Mouse (Mus musculus): ENCODE results near the gene Olfr1049. TPM values are rescaled to one million over a fixed set of nuclear protein-coding genes. Genes with fewer than 3 reads are reported as not detected.
"Not testable (repeated sequence)": the region's sequence is repeated elsewhere in the genome, so short reads cannot be mapped to it uniquely, and the experiment has no call there.

Gene Olfr1049
- not detected in 2 replicates for total RNA-seq (2014; rRNA removed)
- not detected in 2 replicates for polyA plus RNA-seq (2015; fragmentation: Nextera tagmentation; extraction: Ambion mirVana)

GRCm38 (mm10) chr2:86258228-86258627 is at the start of gene Olfr1049:
Gene Olfr1049, minus strand, starts transcription at chr2:86258328.
- not testable (repeated sequence) for H3K4me3 ChIP-seq (ENCODE audit: low read length); H3K27me3 ChIP-seq (ENCODE audit: insufficient read depth, low read length); ATAC-seq; H3K4me1 ChIP-seq (ENCODE audit: insufficient read depth, low read length); DNase-seq (ENCODE audit: low spot score); H3K27ac ChIP-seq; H3K4me2 ChIP-seq (ENCODE audit: low read depth, low read length); H3K9me3 ChIP-seq (ENCODE audit: low read length); H3K36me3 ChIP-seq (ENCODE audit: insufficient read depth, low read length); H3K9ac ChIP-seq (replicated peaks; ENCODE audit: low read length)

GRCm38 (mm10) chr2:86292155-86292554 is 34.0 kb upstream of the Olfr1049 start, which contains the start of gene Olfr1052:
Gene Olfr1052, plus strand, starts transcription at chr2:86292455.
- no peaks in the 10 kb centered on the region for H3K27me3 ChIP-seq (ENCODE audit: insufficient read depth, low read length)
- TF ChIP-seq CTCF (IDR thresholded peaks at IDR 0.05; ENCODE audit: low read depth): no peak
- DNase-seq (ENCODE audit: low spot score): no peak
- no peak within 1 kb of the TSS for H3K27ac ChIP-seq
- no peak within 1 kb of the TSS for H3K4me3 ChIP-seq (ENCODE audit: low read length)
- no peaks in the 10 kb centered on the region for H3K4me1 ChIP-seq (ENCODE audit: insufficient read depth, low read length)
- no peak within 1 kb of the TSS for H3K9ac ChIP-seq (replicated peaks; ENCODE audit: low read length)
- H3K36me3 ChIP-seq (ENCODE audit: insufficient read depth, low read length): no peaks in the 10 kb centered on the region
- ATAC-seq: no peak
- H3K4me2 ChIP-seq (ENCODE audit: low read depth, low read length): no peak within 1 kb of the TSS
- H3K9me3 ChIP-seq (ENCODE audit: low read length): no peaks in the 10 kb centered on the region

- H3K4me2 ChIP-seq (ENCODE audit: low read depth, low read length); H3K36me3 ChIP-seq (ENCODE audit: insufficient read depth, low read length); H3K9me3 ChIP-seq (ENCODE audit: low read length); H3K27ac ChIP-seq; H3K9ac ChIP-seq (replicated peaks; ENCODE audit: low read length); H3K4me1 ChIP-seq (ENCODE audit: insufficient read depth, low read length); H3K4me3 ChIP-seq (ENCODE audit: low read length); H3K27me3 ChIP-seq (ENCODE audit: insufficient read depth, low read length); DNase-seq (ENCODE audit: low spot score); ATAC-seq: not testable (repeated sequence)
Observed at GRCm38 (mm10) chr2:86278988-86279387, 20.9 kb upstream of the Olfr1049 start, which contains the start of gene Olfr1051. Gene Olfr1051, minus strand, starts transcription at chr2:86279088.

GRCm38 (mm10) chr2:86240189-86240588 is 17.9 kb downstream of the Olfr1049 start, which contains the start of gene Olfr1048:
Gene Olfr1048, minus strand, starts transcription at chr2:86240289.
- no peak for DNase-seq (ENCODE audit: low spot score)
- H3K4me2 ChIP-seq (ENCODE audit: low read depth, low read length): no peak within 1 kb of the TSS
- TF ChIP-seq CTCF (IDR thresholded peaks at IDR 0.05; ENCODE audit: low read depth): no peak
- H3K4me1 ChIP-seq (ENCODE audit: insufficient read depth, low read length): no peaks in the 10 kb centered on the region
- H3K9me3 ChIP-seq (ENCODE audit: low read length): no peaks in the 10 kb centered on the region
- no peak within 1 kb of the TSS for H3K9ac ChIP-seq (replicated peaks; ENCODE audit: low read length)
- H3K4me3 ChIP-seq (ENCODE audit: low read length): no peak within 1 kb of the TSS
- ATAC-seq: no peak
- H3K27me3 ChIP-seq (ENCODE audit: insufficient read depth, low read length): no peaks in the 10 kb centered on the region
- no peaks in the 10 kb centered on the region for H3K36me3 ChIP-seq (ENCODE audit: insufficient read depth, low read length)
- H3K27ac ChIP-seq: no peak within 1 kb of the TSS

DNA sequence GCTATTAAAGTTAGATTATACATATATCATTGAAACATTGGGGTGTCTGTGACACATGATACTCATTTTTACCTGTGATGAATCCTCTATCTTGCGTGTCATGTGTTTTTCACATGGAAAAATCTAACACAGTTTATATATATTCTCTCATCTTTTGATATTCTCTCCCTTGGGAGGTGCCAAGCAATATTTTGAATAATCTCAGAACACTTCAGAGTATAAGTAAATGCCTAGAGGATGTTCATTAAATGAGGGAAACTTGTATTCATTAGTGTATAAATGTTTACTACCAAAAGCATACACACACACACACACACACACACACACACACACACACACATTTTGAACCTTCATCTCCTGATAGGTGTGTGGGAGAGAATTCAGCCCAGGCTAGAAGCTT is 26.8 kb downstream of the Olfr1049 start, which contains the start of gene Olfr1047:
Gene Olfr1047 (minus strand): TSS at position 101 of the 400 bp plus-strand sequence.
- Histone ChIP-seq H3K9me3 (ENCODE audit: low read length) (no peaks in the 10 kb centered on the region), H3K27ac (no peak within 1 kb of the TSS), H3K4me3 (ENCODE audit: low read length) (no peak within 1 kb of the TSS), H3K4me1 (ENCODE audit: insufficient read depth, low read length) (no peaks in the 10 kb centered on the region), H3K9ac (replicated peaks; ENCODE audit: low read length) (no peak within 1 kb of the TSS), H3K27me3 (ENCODE audit: insufficient read depth, low read length) (no peaks in the 10 kb centered on the region), H3K36me3 (ENCODE audit: insufficient read depth, low read length) (no peaks in the 10 kb centered on the region), H3K4me2 (ENCODE audit: low read depth, low read length) (no peak within 1 kb of the TSS)
- ATAC-seq: no peak
- 98% methylated on average over 1 of the region's 1 CpGs for WGBS
- TF ChIP-seq CTCF (IDR thresholded peaks at IDR 0.05; ENCODE audit: low read depth): no peak
- no peak for DNase-seq (ENCODE audit: low spot score)

DNA sequence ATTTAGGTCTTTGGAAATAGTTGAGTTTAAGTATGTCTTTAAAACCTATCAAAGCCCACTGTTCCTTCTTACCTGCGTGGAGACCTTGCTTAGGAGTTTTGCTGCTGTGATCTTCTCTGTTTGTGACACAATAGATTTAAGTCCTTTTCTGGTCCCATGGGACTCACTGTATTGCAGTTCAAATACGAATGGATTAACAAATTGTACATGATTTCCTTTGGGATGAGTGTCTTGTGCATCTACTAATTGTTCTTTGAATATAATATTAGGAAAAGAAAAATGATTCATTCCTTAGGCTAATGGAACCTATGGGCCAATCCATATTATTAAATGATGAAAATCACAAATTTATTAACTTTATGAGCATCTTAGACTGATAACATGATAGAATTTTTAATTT is 38.9 kb downstream of the Olfr1049 start, which contains the start of gene Olfr1046:
Gene Olfr1046 (minus strand): TSS at position 101 of the 400 bp plus-strand sequence.
- H3K4me3 ChIP-seq (ENCODE audit: low read length): no peak within 1 kb of the TSS
- TF ChIP-seq CTCF (IDR thresholded peaks at IDR 0.05; ENCODE audit: low read depth): no peak
- no peak within 1 kb of the TSS for H3K9ac ChIP-seq (replicated peaks; ENCODE audit: low read length)
- no peak for DNase-seq (ENCODE audit: low spot score)
- no peaks in the 10 kb centered on the region for H3K36me3 ChIP-seq (ENCODE audit: insufficient read depth, low read length)
- ATAC-seq: no peak
- H3K9me3 ChIP-seq (ENCODE audit: low read length): no peaks in the 10 kb centered on the region
- H3K4me2 ChIP-seq (ENCODE audit: low read depth, low read length): no peak within 1 kb of the TSS
- no peaks in the 10 kb centered on the region for H3K27me3 ChIP-seq (ENCODE audit: insufficient read depth, low read length)
- H3K4me1 ChIP-seq (ENCODE audit: insufficient read depth, low read length): no peaks in the 10 kb centered on the region
- H3K27ac ChIP-seq: no peak within 1 kb of the TSS
- WGBS: 74% methylated on average over 2 of the region's 2 CpGs

Other genes starting within 250 kb of the Olfr1049 start
- gene Olfr1033, start 237.7 kb downstream of the Olfr1049 start, total RNA-seq (2014; rRNA removed): 0.21 and 1.1 TPM in 2 replicates
- 0.29 and 1.6 TPM in 2 replicates for gene Olfr1033, start 237.7 kb downstream of the Olfr1049 start, polyA plus RNA-seq (2015; fragmentation: Nextera tagmentation; extraction: Ambion mirVana)
- 0.05 TPM in 1 of 2 replicates, not detected in the other for gene Olfr1034, start 212.5 kb downstream of the Olfr1049 start, total RNA-seq (2014; rRNA removed)
- 0.04 TPM in 1 of 2 replicates, not detected in the other for gene Olfr1034, start 212.5 kb downstream of the Olfr1049 start, polyA plus RNA-seq (2015; fragmentation: Nextera tagmentation; extraction: Ambion mirVana)
- not detected in 2 replicates for gene Olfr1036, start 184.3 kb downstream of the Olfr1049 start, total RNA-seq (2014; rRNA removed)
- not detected in 2 replicates for gene Olfr1036, start 184.3 kb downstream of the Olfr1049 start, polyA plus RNA-seq (2015; fragmentation: Nextera tagmentation; extraction: Ambion mirVana)
- gene Olfr1037, start 170.9 kb downstream of the Olfr1049 start, total RNA-seq (2014; rRNA removed): not detected in 2 replicates
- gene Olfr1037, start 170.9 kb downstream of the Olfr1049 start, polyA plus RNA-seq (2015; fragmentation: Nextera tagmentation; extraction: Ambion mirVana): not detected in 2 replicates
- not detected in 2 replicates for gene Olfr1039, start 122.4 kb downstream of the Olfr1049 start, total RNA-seq (2014; rRNA removed)
- not detected in 2 replicates for gene Olfr1039, start 122.4 kb downstream of the Olfr1049 start, polyA plus RNA-seq (2015; fragmentation: Nextera tagmentation; extraction: Ambion mirVana)
- gene Olfr1040, start 111.6 kb downstream of the Olfr1049 start, total RNA-seq (2014; rRNA removed): not detected in 2 replicates
- not detected in 2 replicates for gene Olfr1040, start 111.6 kb downstream of the Olfr1049 start, polyA plus RNA-seq (2015; fragmentation: Nextera tagmentation; extraction: Ambion mirVana)
- gene Olfr1042, start 96.5 kb downstream of the Olfr1049 start, total RNA-seq (2014; rRNA removed): not detected in 2 replicates
- not detected in 2 replicates for gene Olfr1042, start 96.5 kb downstream of the Olfr1049 start, polyA plus RNA-seq (2015; fragmentation: Nextera tagmentation; extraction: Ambion mirVana)
- gene Olfr1043, start 90.8 kb downstream of the Olfr1049 start, total RNA-seq (2014; rRNA removed): not detected in 2 replicates
- not detected in 2 replicates for gene Olfr1043, start 90.8 kb downstream of the Olfr1049 start, polyA plus RNA-seq (2015; fragmentation: Nextera tagmentation; extraction: Ambion mirVana)
- gene Olfr1044, start 80.5 kb downstream of the Olfr1049 start, total RNA-seq (2014; rRNA removed): not detected in 2 replicates
- gene Olfr1044, start 80.5 kb downstream of the Olfr1049 start, polyA plus RNA-seq (2015; fragmentation: Nextera tagmentation; extraction: Ambion mirVana): not detected in 2 replicates
- not detected in 2 replicates for gene Olfr52, start 72.6 kb downstream of the Olfr1049 start, total RNA-seq (2014; rRNA removed)
- gene Olfr52, start 72.6 kb downstream of the Olfr1049 start, polyA plus RNA-seq (2015; fragmentation: Nextera tagmentation; extraction: Ambion mirVana): not detected in 2 replicates
- not detected in 2 replicates for gene Olfr1045, start 55.3 kb downstream of the Olfr1049 start, total RNA-seq (2014; rRNA removed)
- not detected in 2 replicates for gene Olfr1045, start 55.3 kb downstream of the Olfr1049 start, polyA plus RNA-seq (2015; fragmentation: Nextera tagmentation; extraction: Ambion mirVana)
- gene Olfr1046, start 39.0 kb downstream of the Olfr1049 start, total RNA-seq (2014; rRNA removed): not detected in 2 replicates
- gene Olfr1046, start 39.0 kb downstream of the Olfr1049 start, polyA plus RNA-seq (2015; fragmentation: Nextera tagmentation; extraction: Ambion mirVana): not detected in 2 replicates
- gene Olfr1047, start 26.9 kb downstream of the Olfr1049 start, total RNA-seq (2014; rRNA removed): not detected in 2 replicates
- not detected in 2 replicates for gene Olfr1047, start 26.9 kb downstream of the Olfr1049 start, polyA plus RNA-seq (2015; fragmentation: Nextera tagmentation; extraction: Ambion mirVana)
- not detected in 2 replicates for gene Olfr1048, start 18.0 kb downstream of the Olfr1049 start, total RNA-seq (2014; rRNA removed)
- not detected in 2 replicates for gene Olfr1048, start 18.0 kb downstream of the Olfr1049 start, polyA plus RNA-seq (2015; fragmentation: Nextera tagmentation; extraction: Ambion mirVana)
- not detected in 2 replicates for gene Olfr1051, start 20.8 kb upstream of the Olfr1049 start, total RNA-seq (2014; rRNA removed)
- not detected in 2 replicates for gene Olfr1051, start 20.8 kb upstream of the Olfr1049 start, polyA plus RNA-seq (2015; fragmentation: Nextera tagmentation; extraction: Ambion mirVana)
- gene Olfr1052, start 34.1 kb upstream of the Olfr1049 start, total RNA-seq (2014; rRNA removed): 0.37 TPM in 1 of 2 replicates, not detected in the other
- not detected in 2 replicates for gene Olfr1052, start 34.1 kb upstream of the Olfr1049 start, polyA plus RNA-seq (2015; fragmentation: Nextera tagmentation; extraction: Ambion mirVana)
- gene Olfr1053, start 57.0 kb upstream of the Olfr1049 start, total RNA-seq (2014; rRNA removed): not detected in 2 replicates
- not detected in 2 replicates for gene Olfr1053, start 57.0 kb upstream of the Olfr1049 start, polyA plus RNA-seq (2015; fragmentation: Nextera tagmentation; extraction: Ambion mirVana)
- not detected in 2 replicates for gene Olfr1054, start 77.1 kb upstream of the Olfr1049 start, total RNA-seq (2014; rRNA removed)
- not detected in 2 replicates for gene Olfr1054, start 77.1 kb upstream of the Olfr1049 start, polyA plus RNA-seq (2015; fragmentation: Nextera tagmentation; extraction: Ambion mirVana)
- gene Olfr1055, start 92.0 kb upstream of the Olfr1049 start, total RNA-seq (2014; rRNA removed): not detected in 2 replicates
- gene Olfr1055, start 92.0 kb upstream of the Olfr1049 start, polyA plus RNA-seq (2015; fragmentation: Nextera tagmentation; extraction: Ambion mirVana): not detected in 2 replicates
- gene Olfr1056, start 104.1 kb upstream of the Olfr1049 start, total RNA-seq (2014; rRNA removed): not detected in 2 replicates
- not detected in 2 replicates for gene Olfr1056, start 104.1 kb upstream of the Olfr1049 start, polyA plus RNA-seq (2015; fragmentation: Nextera tagmentation; extraction: Ambion mirVana)
- not detected in 2 replicates for gene Olfr1057, start 120.1 kb upstream of the Olfr1049 start, total RNA-seq (2014; rRNA removed)
- not detected in 2 replicates for gene Olfr1057, start 120.1 kb upstream of the Olfr1049 start, polyA plus RNA-seq (2015; fragmentation: Nextera tagmentation; extraction: Ambion mirVana)
- not detected in 2 replicates for gene Olfr1058, start 130.2 kb upstream of the Olfr1049 start, total RNA-seq (2014; rRNA removed)
- gene Olfr1058, start 130.2 kb upstream of the Olfr1049 start, polyA plus RNA-seq (2015; fragmentation: Nextera tagmentation; extraction: Ambion mirVana): not detected in 2 replicates
- not detected in 2 replicates for gene Olfr1061, start 155.7 kb upstream of the Olfr1049 start, total RNA-seq (2014; rRNA removed)
- not detected in 2 replicates for gene Olfr1061, start 155.7 kb upstream of the Olfr1049 start, polyA plus RNA-seq (2015; fragmentation: Nextera tagmentation; extraction: Ambion mirVana)
- not detected in 2 replicates for gene Olfr1062, start 168.4 kb upstream of the Olfr1049 start, total RNA-seq (2014; rRNA removed)
- not detected in 2 replicates for gene Olfr1062, start 168.4 kb upstream of the Olfr1049 start, polyA plus RNA-seq (2015; fragmentation: Nextera tagmentation; extraction: Ambion mirVana)
- not detected in 2 replicates for gene Olfr1065, start 192.3 kb upstream of the Olfr1049 start, total RNA-seq (2014; rRNA removed)
- gene Olfr1065, start 192.3 kb upstream of the Olfr1049 start, polyA plus RNA-seq (2015; fragmentation: Nextera tagmentation; extraction: Ambion mirVana): not detected in 2 replicates
- gene Olfr1066, start 197.9 kb upstream of the Olfr1049 start, total RNA-seq (2014; rRNA removed): not detected in 2 replicates
- gene Olfr1066, start 197.9 kb upstream of the Olfr1049 start, polyA plus RNA-seq (2015; fragmentation: Nextera tagmentation; extraction: Ambion mirVana): not detected in 2 replicates
- not detected in 2 replicates for gene Olfr228, start 229.1 kb upstream of the Olfr1049 start, total RNA-seq (2014; rRNA removed)
- gene Olfr228, start 229.1 kb upstream of the Olfr1049 start, polyA plus RNA-seq (2015; fragmentation: Nextera tagmentation; extraction: Ambion mirVana): not detected in 2 replicates

Measured in hindbrain, postnatal 0 days (tissue).